Mouse (Mus musculus): Measurements from ENCODE around the gene Rasa3. TPM values are rescaled to one million over a fixed set of nuclear protein-coding genes. Genes with fewer than 3 reads are reported as not detected.
A peak's percentile ranks its signal among the peaks of the same experiment; 100 is the strongest.

Rasa3 gene
- polyA plus RNA-seq, 1 experiment from 2014 or later = 30.4 TPM

GRCm38 (mm10) chr8:13697196-13697595 lies 19.8 kb upstream of the Rasa3 start:
- Histone ChIP-seq H3K9me3 (no peaks in the 10 kb centered on the region), H3K9ac (no peak overlapping the region), H3K36me3 (no peaks in the 10 kb centered on the region), H3K4me3 (no peak overlapping the region), H3K27ac (no peak overlapping the region), H3K4me2 (replicated peaks) (no peak overlapping the region), H3K4me1 (peaks cover 6% of the 10 kb centered on the region), H3K27me3 (replicated peaks) (no peaks in the 10 kb centered on the region)
- no peak for ATAC-seq (ENCODE audit: low FRiP score, low read depth)
- WGBS = 83% methylated on average over 8 of the region's 8 CpGs

GRCm38 (mm10) chr8:13696157-13696556 lies 18.8 kb upstream of the Rasa3 start:
- H3K4me2 ChIP-seq (replicated peaks) = no peak overlapping the region
- no peaks in the 10 kb centered on the region for H3K27me3 ChIP-seq (replicated peaks)
- H3K36me3 ChIP-seq = no peaks in the 10 kb centered on the region
- 82% methylated on average over 4 of the region's 4 CpGs for WGBS
- H3K9ac ChIP-seq = no peak overlapping the region
- H3K4me3 ChIP-seq = no peak overlapping the region
- H3K27ac ChIP-seq = no peak overlapping the region
- H3K4me1 ChIP-seq = peaks cover 7% of the 10 kb centered on the region
- ATAC-seq (ENCODE audit: low FRiP score, low read depth) = no peak
- no peaks in the 10 kb centered on the region for H3K9me3 ChIP-seq

- Histone ChIP-seq H3K27me3 (replicated peaks) (no peaks in the 10 kb centered on the region), H3K4me3 (no peak overlapping the region), H3K4me1 (peaks cover 7% of the 10 kb centered on the region), H3K9ac (no peak overlapping the region), H3K9me3 (no peaks in the 10 kb centered on the region), H3K4me2 (replicated peaks) (no peak overlapping the region), H3K27ac (no peak overlapping the region), H3K36me3 (no peaks in the 10 kb centered on the region)
- 92% methylated on average over 10 of the region's 10 CpGs for WGBS
- no peak for ATAC-seq (ENCODE audit: low FRiP score, low read depth)
Observed at GRCm38 (mm10) chr8:13695203-13695867, 17.9 kb upstream of the Rasa3 start.

- Histone ChIP-seq H3K27me3 (replicated peaks) (no peaks in the 10 kb centered on the region), H3K4me3 (no peak overlapping the region), H3K4me1 (peaks cover 7% of the 10 kb centered on the region), H3K9ac (no peak overlapping the region), H3K27ac (no peak overlapping the region), H3K36me3 (no peaks in the 10 kb centered on the region), H3K4me2 (replicated peaks) (no peak overlapping the region), H3K9me3 (no peaks in the 10 kb centered on the region)
- no peak for ATAC-seq (ENCODE audit: low FRiP score, low read depth)
- WGBS = 60% methylated on average over 12 of the region's 12 CpGs
Observed at GRCm38 (mm10) chr8:13694735-13695134, 17.3 kb upstream of the Rasa3 start.

GRCm38 (mm10) chr8:13692302-13693066 lies 15.1 kb upstream of the Rasa3 start:
- H3K4me1 ChIP-seq = peaks cover 10% of the 10 kb centered on the region
- no peak overlapping the region for H3K4me2 ChIP-seq (replicated peaks)
- WGBS = 37% methylated on average over 10 of the region's 10 CpGs
- peak; percentile 56 for ATAC-seq (ENCODE audit: low FRiP score, low read depth)
- H3K9ac ChIP-seq = no peak overlapping the region
- no peaks in the 10 kb centered on the region for H3K9me3 ChIP-seq
- no peaks in the 10 kb centered on the region for H3K27me3 ChIP-seq (replicated peaks)
- H3K27ac ChIP-seq = 0 out of 2 replicates have a peak overlapping the region, but pooled peaks have one; percentile 20
- no peak overlapping the region for H3K4me3 ChIP-seq
- H3K36me3 ChIP-seq = no peaks in the 10 kb centered on the region

GRCm38 (mm10) chr8:13689331-13689730 lies 11.9 kb upstream of the Rasa3 start:
- WGBS = 89% methylated on average over 5 of the region's 5 CpGs
- H3K27me3 ChIP-seq (replicated peaks) = no peaks in the 10 kb centered on the region
- H3K4me3 ChIP-seq = no peak overlapping the region
- no peak overlapping the region for H3K4me2 ChIP-seq (replicated peaks)
- H3K36me3 ChIP-seq = no peaks in the 10 kb centered on the region
- H3K27ac ChIP-seq = no peak overlapping the region
- ATAC-seq (ENCODE audit: low FRiP score, low read depth) = no peak
- no peaks in the 10 kb centered on the region for H3K9me3 ChIP-seq
- H3K9ac ChIP-seq = no peak overlapping the region
- peaks cover 10% of the 10 kb centered on the region for H3K4me1 ChIP-seq

GRCm38 (mm10) chr8:13688461-13688860 lies 11.1 kb upstream of the Rasa3 start:
- Histone ChIP-seq H3K27me3 (replicated peaks) (no peaks in the 10 kb centered on the region), H3K9ac (no peak overlapping the region), H3K4me2 (replicated peaks) (no peak overlapping the region), H3K9me3 (no peaks in the 10 kb centered on the region), H3K4me3 (no peak overlapping the region), H3K36me3 (no peaks in the 10 kb centered on the region), H3K27ac (no peak overlapping the region), H3K4me1 (peaks cover 10% of the 10 kb centered on the region)
- WGBS = 62% methylated on average over 6 of the region's 6 CpGs
- ATAC-seq (ENCODE audit: low FRiP score, low read depth) = no peak

GRCm38 (mm10) chr8:13687941-13688340 lies 10.5 kb upstream of the Rasa3 start:
- H3K4me2 ChIP-seq (replicated peaks) = no peak overlapping the region
- no peak overlapping the region for H3K27ac ChIP-seq
- 80% methylated on average over 4 of the region's 4 CpGs for WGBS
- H3K27me3 ChIP-seq (replicated peaks) = no peaks in the 10 kb centered on the region
- peaks cover 10% of the 10 kb centered on the region for H3K4me1 ChIP-seq
- no peak overlapping the region for H3K4me3 ChIP-seq
- H3K9ac ChIP-seq = no peak overlapping the region
- ATAC-seq (ENCODE audit: low FRiP score, low read depth) = no peak
- H3K9me3 ChIP-seq = no peaks in the 10 kb centered on the region
- no peaks in the 10 kb centered on the region for H3K36me3 ChIP-seq

- H3K9ac ChIP-seq = no peak overlapping the region
- no peak for ATAC-seq (ENCODE audit: low FRiP score, low read depth)
- no peaks in the 10 kb centered on the region for H3K27me3 ChIP-seq (replicated peaks)
- WGBS = 93% methylated on average over 8 of the region's 8 CpGs
- no peak overlapping the region for H3K27ac ChIP-seq
- H3K4me2 ChIP-seq (replicated peaks) = no peak overlapping the region
- H3K9me3 ChIP-seq = no peaks in the 10 kb centered on the region
- peaks cover 4% of the 10 kb centered on the region; the same call in 1 of the 2 replicates for H3K4me1 ChIP-seq
- no peak overlapping the region for H3K4me3 ChIP-seq
- no peaks in the 10 kb centered on the region for H3K36me3 ChIP-seq
Observed at GRCm38 (mm10) chr8:13687101-13687717, 9.8 kb upstream of the Rasa3 start.

GRCm38 (mm10) chr8:13686426-13686825 lies 9.0 kb upstream of the Rasa3 start:
- no peak for ATAC-seq (ENCODE audit: low FRiP score, low read depth)
- Histone ChIP-seq H3K4me3 (no peak overlapping the region), H3K27me3 (replicated peaks) (no peaks in the 10 kb centered on the region), H3K36me3 (no peaks in the 10 kb centered on the region), H3K9me3 (no peaks in the 10 kb centered on the region), H3K9ac (no peak overlapping the region), H3K27ac (no peak overlapping the region), H3K4me2 (replicated peaks) (no peak overlapping the region), H3K4me1 (peaks cover 3% of the 10 kb centered on the region; the same call in 1 of the 2 replicates)
- 75% methylated on average over 7 of the region's 7 CpGs for WGBS

- H3K9me3 ChIP-seq = no peaks in the 10 kb centered on the region
- no peak for ATAC-seq (ENCODE audit: low FRiP score, low read depth)
- no peak overlapping the region for H3K4me2 ChIP-seq (replicated peaks)
- 93% methylated on average over 16 of the region's 16 CpGs for WGBS
- no peak overlapping the region for H3K4me3 ChIP-seq
- H3K9ac ChIP-seq = no peak overlapping the region
- H3K27ac ChIP-seq = no peak overlapping the region
- H3K36me3 ChIP-seq = no peaks in the 10 kb centered on the region
- H3K4me1 ChIP-seq = peaks cover 3% of the 10 kb centered on the region; the same call in 1 of the 2 replicates
- H3K27me3 ChIP-seq (replicated peaks) = no peaks in the 10 kb centered on the region
Observed at GRCm38 (mm10) chr8:13685674-13686314, 8.4 kb upstream of the Rasa3 start.

GRCm38 (mm10) chr8:13684131-13684530 lies 6.7 kb upstream of the Rasa3 start:
- H3K4me1 ChIP-seq = peaks cover 3% of the 10 kb centered on the region; the same call in 1 of the 2 replicates
- H3K27me3 ChIP-seq (replicated peaks) = no peaks in the 10 kb centered on the region
- WGBS = 84% methylated on average over 7 of the region's 7 CpGs
- H3K4me2 ChIP-seq (replicated peaks) = no peak overlapping the region
- H3K27ac ChIP-seq = no peak overlapping the region
- H3K9ac ChIP-seq = no peak overlapping the region
- no peak overlapping the region for H3K4me3 ChIP-seq
- no peaks in the 10 kb centered on the region for H3K9me3 ChIP-seq
- no peak for ATAC-seq (ENCODE audit: low FRiP score, low read depth)
- H3K36me3 ChIP-seq = no peaks in the 10 kb centered on the region

Measured in neural tube, embryonic 12.5 days (tissue).